Mouse (Mus musculus) bone marrow, adult 2 months (tissue): ENCODE results near the gene Slamf7. TPM values are rescaled to one million over a fixed set of nuclear protein-coding genes. Genes with fewer than 3 reads are reported as not detected.

ENCODE experiments used
- H3K27ac ChIP-seq: fragments of 200-500 bp; 2 replicates; pipeline ENCODE4 v1.5.1; 2012; ENCODE audit warnings: low read depth, mild to moderate bottlenecking, control low read depth, inconsistent platforms, low read length; ENCODE audit not compliant: control insufficient read depth, poor library complexity, insufficient read depth
- H3K4me1 ChIP-seq: fragments of 200-500 bp; 2 replicates; pipeline ENCODE4 v1.6.1; 2011; ENCODE audit warnings: low read length; ENCODE audit not compliant: control insufficient read depth, insufficient read depth
- H3K4me3 ChIP-seq: fragments of 200-500 bp; replicated peaks from 2 replicates; pipeline ENCODE3; 2011; ENCODE audit warnings: mild to moderate bottlenecking, low read depth, low read length, control low read depth; ENCODE audit not compliant: control insufficient read depth
- CTCF ChIP-seq: fragments of 200-500 bp; IDR thresholded peaks from 2 replicates; pipeline ENCODE4 v1.5.1; 2011; ENCODE audit warnings: low read length, control low read depth; ENCODE audit not compliant: control insufficient read depth, insufficient read depth
- POLR2A ChIP-seq: fragments of 200-500 bp; IDR thresholded peaks from 2 replicates; pipeline ENCODE4 v1.6.1; 2011; ENCODE audit warnings: low read depth, mild to moderate bottlenecking, control low read depth, low read length, borderline replicate concordance; ENCODE audit not compliant: control insufficient read depth
- WGBS: fragments of 180-500 bp; shearing (Covaris S2); methylation state at CpG from one replicate; pipeline ENCODE4 v1.1.7; 2018; 5-methylcytosine and 5-hydroxymethylcytosine counted together
- polyA plus RNA-seq: library from polyadenylated mRNA; stranded (reverse); fragments of >200 nt; gene quantifications from 2 replicates; pipeline ENCODE4 v1.2.4, GENCODE M21; 2011; ENCODE audit warnings: low replicate concordance; ENCODE audit not compliant: missing spikeins, insufficient read depth, insufficient read length

Slamf7 gene
- polyA plus RNA-seq, 1 experiment = 4.7 TPM

DNA sequence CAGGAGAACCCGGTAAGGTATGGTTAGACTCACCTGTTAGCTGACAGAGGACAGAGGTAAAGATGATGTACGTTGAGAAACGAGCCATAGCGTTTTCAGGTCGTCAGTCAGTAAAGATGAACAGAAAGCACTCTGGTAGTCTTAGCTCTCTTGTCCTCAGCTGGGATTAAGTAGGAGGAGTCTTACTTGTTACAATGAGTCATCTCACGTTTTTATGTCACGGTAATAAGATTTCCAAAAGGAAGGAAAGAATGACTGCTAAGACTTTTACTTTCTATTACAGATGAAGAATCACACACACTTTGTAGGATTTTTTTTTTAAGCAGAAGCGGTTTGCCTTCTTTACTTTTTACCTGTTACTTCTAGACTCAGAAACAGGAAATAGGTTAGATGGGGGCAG is 4.0 kb downstream of the Slamf7 start:
- TF ChIP-seq POLR2A (no peak), CTCF (no peak)
- H3K4me3 ChIP-seq = peak overlapping the region; percentile 42
- H3K27ac ChIP-seq = no peak overlapping the region; the same call in 1 of the 2 replicates
- 22% methylated on average over 8 of the region's 8 CpGs for WGBS
- peaks cover 5% of the 10 kb centered on the region for H3K4me1 ChIP-seq

DNA sequence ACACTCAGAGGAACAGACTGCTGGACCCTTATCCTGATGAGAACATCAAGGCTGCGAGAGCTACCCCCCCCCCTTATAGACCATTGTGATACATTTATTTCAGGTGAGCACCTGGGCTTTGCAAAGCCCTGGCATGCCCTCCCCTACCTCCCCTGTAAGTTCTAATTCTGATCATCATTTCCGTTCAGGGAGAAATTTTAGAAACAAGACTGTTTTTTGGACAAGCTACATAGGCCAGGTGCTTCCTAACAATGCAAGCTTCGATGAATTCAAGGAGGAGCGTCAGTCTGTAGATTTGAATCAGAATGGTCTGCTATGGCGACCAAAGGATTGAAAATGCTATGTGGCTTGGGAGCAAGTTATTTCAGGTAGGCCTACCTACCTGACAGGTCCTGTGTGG is 5.1 kb downstream of the Slamf7 start:
- WGBS = 65% methylated on average over 5 of the region's 5 CpGs
- Histone ChIP-seq H3K4me1 (peaks cover 5% of the 10 kb centered on the region), H3K27ac (peak overlapping the region; percentile 56; the same call in 1 of the 2 replicates), H3K4me3 (no peak overlapping the region)
- TF ChIP-seq POLR2A = no peak
- TF ChIP-seq CTCF = no peak

DNA sequence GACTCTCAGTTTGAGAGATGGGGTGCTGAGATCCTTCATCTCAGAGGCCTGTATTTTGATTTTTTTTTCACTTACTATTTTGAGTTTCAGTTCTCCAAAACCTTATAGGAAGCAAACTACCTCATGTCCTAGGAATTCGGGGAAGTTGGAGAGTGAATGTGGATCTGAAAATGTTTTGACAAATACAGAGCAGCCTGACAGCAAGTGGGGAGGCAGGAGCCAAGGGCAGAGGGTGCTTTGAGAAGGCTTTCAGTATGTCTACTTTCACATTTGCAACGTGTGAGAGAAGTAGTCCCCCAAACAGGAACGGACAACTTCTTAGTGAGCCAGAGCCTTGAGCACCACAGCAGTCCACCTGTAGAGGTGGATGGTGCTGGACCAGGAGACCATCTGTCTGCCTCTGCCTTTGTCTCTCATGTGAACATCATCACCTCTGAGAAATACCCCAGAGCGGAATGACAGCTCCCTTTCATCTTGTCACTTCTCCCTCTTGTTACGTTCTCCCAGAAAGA is 6.3 kb downstream of the Slamf7 start:
- Histone ChIP-seq H3K27ac (peak overlapping the region; percentile 50), H3K4me1 (peaks cover 5% of the 10 kb centered on the region), H3K4me3 (no peak overlapping the region)
- TF ChIP-seq CTCF (no peak), POLR2A (no peak)
- WGBS = 38% methylated on average over 5 of the region's 5 CpGs

DNA sequence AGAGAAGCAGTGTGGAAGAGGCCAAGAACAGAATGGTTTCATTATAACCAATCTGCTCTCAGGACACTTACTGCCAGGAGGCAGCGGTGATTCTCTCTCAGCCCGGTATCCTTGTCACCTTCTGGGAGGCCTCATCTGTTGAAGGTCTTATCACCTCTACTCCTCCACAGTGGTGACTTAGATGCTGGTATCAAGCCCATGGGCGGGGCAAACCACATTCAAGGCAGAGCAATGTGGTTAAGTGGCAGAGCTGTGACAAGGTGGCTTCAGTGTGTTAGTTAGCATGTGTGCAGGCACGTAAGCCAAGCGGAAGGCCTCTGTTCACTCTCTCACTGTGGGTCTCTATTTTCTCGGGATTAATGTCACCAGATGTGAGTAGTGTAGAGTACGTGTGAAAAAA is 9.2 kb downstream of the Slamf7 start:
- Histone ChIP-seq H3K4me1 (peaks cover 5% of the 10 kb centered on the region), H3K4me3 (no peak overlapping the region), H3K27ac (no peak overlapping the region)
- no peak for TF ChIP-seq CTCF
- no peak for TF ChIP-seq POLR2A
- 59% methylated on average over 7 of the region's 7 CpGs for WGBS

DNA sequence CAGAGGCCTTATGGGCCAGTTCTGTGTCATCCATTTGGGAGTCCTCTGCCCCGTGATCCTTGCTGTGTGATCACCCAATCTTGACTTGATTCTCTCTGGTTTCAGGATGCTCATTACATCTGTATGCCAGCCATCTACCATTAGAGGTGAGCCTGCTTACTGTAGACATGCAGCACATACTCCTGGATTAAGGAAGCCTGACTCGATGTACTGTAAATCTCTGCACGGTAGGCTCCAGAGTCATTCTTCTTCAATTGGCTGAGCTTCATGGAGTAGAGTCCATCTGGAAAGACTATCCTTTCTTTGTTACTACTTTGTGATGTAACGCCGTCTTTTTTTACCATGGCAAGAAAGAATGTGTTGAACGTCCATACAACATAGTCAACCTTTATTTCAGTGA is 12.0 kb downstream of the Slamf7 start:
- no peak for TF ChIP-seq CTCF
- H3K27ac ChIP-seq = no peak overlapping the region
- peaks cover 3% of the 10 kb centered on the region for H3K4me1 ChIP-seq
- H3K4me3 ChIP-seq = no peak overlapping the region
- WGBS = 87% methylated on average over 6 of the region's 6 CpGs

DNA sequence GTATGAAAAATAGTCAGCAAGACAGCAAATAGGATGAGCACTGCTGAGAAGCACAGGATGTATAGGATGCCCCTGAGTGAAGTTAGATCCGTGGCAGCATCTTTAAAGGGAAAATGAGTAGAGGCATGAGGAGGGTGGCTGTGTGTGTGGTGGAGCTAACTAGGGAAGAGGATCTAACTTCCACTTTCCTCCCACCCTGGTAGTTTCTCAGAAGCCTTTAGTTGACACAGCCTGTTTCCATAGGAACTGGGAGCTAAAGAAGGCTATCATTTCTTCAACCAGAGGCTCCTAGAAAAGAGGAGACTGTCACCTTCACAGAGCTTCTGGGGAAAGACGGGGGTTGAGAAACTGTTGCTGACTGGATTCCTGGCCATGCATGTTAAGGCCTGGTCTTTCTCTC is 14.1 kb downstream of the Slamf7 start:
- Histone ChIP-seq H3K4me3 (no peak overlapping the region), H3K27ac (no peak overlapping the region), H3K4me1 (peaks cover 1% of the 10 kb centered on the region; the same call in 1 of the 2 replicates)
- WGBS = 52% methylated on average over 2 of the region's 2 CpGs
- TF ChIP-seq CTCF = no peak
- no peak for TF ChIP-seq POLR2A

DNA sequence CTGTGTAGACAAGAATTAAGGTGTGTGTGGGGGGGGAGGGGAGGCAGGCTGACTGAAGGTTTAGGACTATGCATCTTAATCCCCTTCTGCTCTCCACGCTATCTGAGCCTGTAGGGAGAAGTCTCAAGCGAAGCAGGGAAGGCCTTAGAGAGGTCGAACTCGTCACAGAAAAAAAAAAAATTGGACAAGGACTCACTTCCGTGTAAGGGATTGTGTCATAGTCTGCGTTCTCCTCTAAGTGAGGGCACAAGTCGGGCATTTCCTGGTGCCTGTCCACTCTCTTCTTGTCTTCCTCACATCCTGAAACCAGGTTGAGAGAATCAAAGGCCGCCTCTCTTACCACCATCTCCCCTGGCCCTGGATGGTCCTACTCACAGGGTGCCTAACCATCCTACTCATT is 15.7 kb downstream of the Slamf7 start:
- TF ChIP-seq POLR2A (no peak), CTCF (no peak)
- H3K4me3 ChIP-seq = no peak overlapping the region
- no peak overlapping the region for H3K27ac ChIP-seq
- H3K4me1 ChIP-seq = peaks cover 1% of the 10 kb centered on the region; the same call in 1 of the 2 replicates
- WGBS = 53% methylated on average over 8 of the region's 8 CpGs

DNA sequence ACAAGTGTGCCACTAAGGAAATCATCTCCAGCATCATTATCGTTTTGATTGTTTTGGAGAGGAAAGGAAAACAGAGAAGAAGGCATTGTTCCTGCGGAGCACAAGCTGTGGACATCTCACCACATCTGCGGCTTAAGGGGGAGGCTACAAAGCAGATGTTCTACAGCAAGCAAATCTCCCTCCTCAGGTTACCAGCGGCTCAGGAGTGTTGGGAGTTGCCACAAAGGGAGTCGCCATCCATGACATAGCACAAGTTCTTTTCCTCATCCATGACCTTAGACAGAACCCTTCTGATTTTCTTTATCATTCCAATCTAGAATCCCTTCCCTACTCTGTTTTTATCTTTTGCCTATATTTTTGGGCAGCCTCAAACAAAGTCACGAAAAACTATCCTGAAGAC is 17.1 kb downstream of the Slamf7 start:
- Histone ChIP-seq H3K27ac (no peak overlapping the region), H3K4me3 (no peak overlapping the region), H3K4me1 (peaks cover 1% of the 10 kb centered on the region; the same call in 1 of the 2 replicates)
- 74% methylated on average over 6 of the region's 6 CpGs for WGBS
- TF ChIP-seq POLR2A (no peak), CTCF (no peak)

DNA sequence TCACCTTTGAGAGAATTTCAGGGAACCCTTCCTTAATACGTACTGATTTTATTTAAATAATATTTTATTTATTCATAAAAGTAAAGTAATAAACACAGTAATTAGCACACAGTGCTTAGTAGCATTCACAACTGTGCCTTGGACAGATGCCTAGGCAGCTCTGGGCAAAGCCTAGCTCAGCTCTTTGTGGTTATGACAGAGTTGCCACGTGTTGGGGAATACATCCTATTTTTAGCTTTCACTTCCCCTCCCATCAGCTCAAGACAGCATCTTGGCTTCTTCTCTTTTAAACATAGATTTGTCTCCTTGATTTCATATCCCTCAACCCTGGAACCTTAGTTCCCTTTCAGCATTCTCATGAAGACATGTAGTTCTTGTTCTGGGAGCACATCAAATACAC is 21.4 kb downstream of the Slamf7 start:
- H3K4me3 ChIP-seq = no peak overlapping the region
- 8% methylated on average over 2 of the region's 2 CpGs for WGBS
- TF ChIP-seq POLR2A = no peak
- TF ChIP-seq CTCF = no peak
- no peak overlapping the region for H3K27ac ChIP-seq
- no peaks in the 10 kb centered on the region; the same call in 1 of the 2 replicates for H3K4me1 ChIP-seq

DNA sequence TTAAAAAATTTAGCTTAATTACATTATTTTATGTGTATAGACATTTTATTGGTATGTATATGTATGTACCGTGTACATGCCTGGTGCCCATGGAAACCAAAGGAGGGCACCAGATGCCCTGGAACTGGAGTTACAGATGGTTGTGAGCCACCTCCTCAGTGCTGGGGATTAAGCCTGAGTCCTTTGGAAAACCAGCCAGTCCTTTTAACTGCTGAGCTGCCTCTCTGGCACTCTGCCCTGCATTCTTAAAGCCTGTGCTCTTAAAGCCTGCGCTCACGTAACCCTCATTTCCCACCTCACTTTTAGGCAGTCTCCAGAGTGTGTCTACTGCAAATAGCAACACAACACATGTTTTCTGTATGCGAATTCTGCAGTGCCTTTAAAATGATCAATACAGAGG is 21.9 kb downstream of the Slamf7 start:
- TF ChIP-seq POLR2A = no peak
- TF ChIP-seq CTCF = no peak
- no peaks in the 10 kb centered on the region; the same call in 1 of the 2 replicates for H3K4me1 ChIP-seq
- H3K27ac ChIP-seq = peak overlapping the region; percentile 44; the same call in 1 of the 2 replicates
- WGBS = 39% methylated on average over 4 of the region's 4 CpGs
- H3K4me3 ChIP-seq = no peak overlapping the region
